Mouse (Mus musculus) heart, embryonic 11.5 days (tissue): ENCODE data around the gene BC048671. TPM values are rescaled to one million over a fixed set of nuclear protein-coding genes. Genes with fewer than 3 reads are reported as not detected.

Experiments used
- ATAC-seq: fragments of 200-750 bp; cut with Nextera tagmentation; replicated peaks from 2 replicates; pipeline ENCODE4 v1.8.0; 2017; ENCODE audit warnings: moderate library complexity; ENCODE audit not compliant: insufficient number of reproducible peaks, low FRiP score, low TSS enrichment
- H3K27ac ChIP-seq: fragments of 300-500 bp; sonication (generic); 2 replicates; pipeline ENCODE4 v1.5.1; 2014; ENCODE audit warnings: mild to moderate bottlenecking, low read depth, low read length
- H3K27me3 ChIP-seq: fragments of 300-500 bp; sonication (generic); 2 replicates; pipeline ENCODE4 v1.6.1; 2014; ENCODE audit warnings: mild to moderate bottlenecking, low read length, mixed read lengths; ENCODE audit not compliant: control insufficient read depth, insufficient read depth
- H3K36me3 ChIP-seq: fragments of 300-500 bp; sonication (generic); 2 replicates; pipeline ENCODE4 v1.6.1; 2014; ENCODE audit warnings: mild to moderate bottlenecking, low read length, moderate library complexity, mixed read lengths; ENCODE audit not compliant: control insufficient read depth, insufficient read depth
- H3K4me1 ChIP-seq: fragments of 300-500 bp; sonication (generic); 2 replicates; pipeline ENCODE4 v1.6.1; 2014; ENCODE audit warnings: low read length; ENCODE audit not compliant: control insufficient read depth, insufficient read depth
- H3K4me2 ChIP-seq: fragments of 300-500 bp; sonication (generic); 2 replicates; pipeline ENCODE4 v1.6.1; 2014; ENCODE audit warnings: mild to moderate bottlenecking, moderate library complexity
- H3K4me3 ChIP-seq: fragments of 300-500 bp; sonication (generic); 2 replicates; pipeline ENCODE4 v1.5.1; 2014; ENCODE audit warnings: low read depth, low read length
- H3K9ac ChIP-seq: fragments of 300-500 bp; sonication (generic); 2 replicates; pipeline ENCODE4 v1.6.1; 2014; ENCODE audit warnings: mild to moderate bottlenecking, low read depth, low read length, moderate library complexity
- H3K9me3 ChIP-seq: fragments of 300-500 bp; sonication (generic); replicated peaks from 2 replicates; pipeline ENCODE4 v1.6.1; 2016; ENCODE audit warnings: low read length; ENCODE audit not compliant: control insufficient read depth
- WGBS: fragments of 180-500 bp; shearing (Covaris S2); extraction: QIAGEN DNeasy Blood & Tissue Kit; methylation state at CpG from one replicate; pipeline ENCODE4 v1.1.7; 2014; ENCODE audit not compliant: insufficient replicate concordance; 5-methylcytosine and 5-hydroxymethylcytosine counted together
- polyA plus RNA-seq: library from polyadenylated mRNA; unstranded; fragments of >200 nt; fragmentation: Nextera tagmentation; extraction: Ambion mirVana; gene quantifications from 2 replicates; pipeline ENCODE4 v1.2.1, GENCODE M21; 2014

Gene BC048671
- not detected in 2 replicates for polyA plus RNA-seq

DNA sequence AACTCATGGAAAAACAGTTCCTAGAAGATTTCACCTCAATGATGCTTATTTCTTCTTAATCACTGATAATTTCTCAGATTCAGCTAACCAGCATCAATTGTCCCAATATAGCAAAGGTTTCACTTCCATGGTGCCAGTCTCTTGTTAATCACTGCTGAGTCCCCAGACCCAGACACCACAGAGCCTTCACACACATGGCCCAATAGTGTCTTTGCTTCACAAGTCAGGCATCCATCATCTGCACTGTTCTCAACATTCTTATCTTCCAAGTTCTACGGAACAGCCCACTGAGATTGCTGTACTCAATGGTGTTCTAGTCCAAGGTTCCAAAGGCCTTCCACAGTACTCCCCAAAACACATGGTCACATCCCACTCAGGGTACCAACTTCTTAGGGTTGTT lies at the start of gene BC048671:
BC048671 (plus strand) TSS at position 301 of the 400 bp plus-strand sequence.
- 71% methylated on average over 1 of the region's 1 CpGs for WGBS
- no peak for ATAC-seq

GRCm38 (mm10) chr6:90288265-90288664 lies 12.8 kb upstream of the BC048671 start:
- H3K4me2 ChIP-seq = no peak overlapping the region
- ATAC-seq = no peak
- H3K9ac ChIP-seq = no peak overlapping the region
- no peaks in the 10 kb centered on the region for H3K27me3 ChIP-seq
- no peaks in the 10 kb centered on the region for H3K36me3 ChIP-seq
- H3K9me3 ChIP-seq = no peaks in the 10 kb centered on the region
- H3K4me3 ChIP-seq = no peak overlapping the region
- H3K27ac ChIP-seq = no peak overlapping the region
- 55% methylated on average over 12 of the region's 12 CpGs for WGBS
- no peaks in the 10 kb centered on the region for H3K4me1 ChIP-seq

More for the DNA sequence above, at the start of gene BC048671:
- Histone ChIP-seq H3K36me3 (no peaks in the 10 kb centered on the region), H3K4me2 (no peak within 1 kb of the TSS), H3K27me3 (no peaks in the 10 kb centered on the region), H3K27ac (no peak within 1 kb of the TSS), H3K9ac (no peak within 1 kb of the TSS), H3K9me3 (no peaks in the 10 kb centered on the region), H3K4me1 (no peaks in the 10 kb centered on the region), H3K4me3 (no peak within 1 kb of the TSS)

GRCm38 (mm10) chr6:90306315-90306975 lies 5.4 kb downstream of the BC048671 start:
- ATAC-seq = no peak
- Histone ChIP-seq H3K4me3 (no peak overlapping the region), H3K27ac (no peak overlapping the region), H3K4me1 (no peaks in the 10 kb centered on the region), H3K9me3 (0 out of 2 replicates have a peak, but pooled peaks cover 3% of the 10 kb centered on the region), H3K27me3 (0 out of 2 replicates have a peak, but pooled peaks cover 3% of the 10 kb centered on the region), H3K4me2 (no peak overlapping the region), H3K36me3 (no peaks in the 10 kb centered on the region), H3K9ac (no peak overlapping the region)
- WGBS = 76% methylated on average over 6 of the region's 6 CpGs

GRCm38 (mm10) chr6:90308839-90309778 lies 8.1 kb downstream of the BC048671 start:
- no peaks in the 10 kb centered on the region for H3K4me1 ChIP-seq
- no peak overlapping the region for H3K4me2 ChIP-seq
- H3K4me3 ChIP-seq = no peak overlapping the region
- H3K9ac ChIP-seq = no peak overlapping the region
- WGBS = 78% methylated on average over 87 of the region's 87 CpGs
- no peaks in the 10 kb centered on the region for H3K36me3 ChIP-seq
- 0 out of 2 replicates have a peak, but pooled peaks cover 3% of the 10 kb centered on the region for H3K27me3 ChIP-seq
- 0 out of 2 replicates have a peak, but pooled peaks cover 3% of the 10 kb centered on the region for H3K9me3 ChIP-seq
- ATAC-seq = no peak
- H3K27ac ChIP-seq = no peak overlapping the region

DNA sequence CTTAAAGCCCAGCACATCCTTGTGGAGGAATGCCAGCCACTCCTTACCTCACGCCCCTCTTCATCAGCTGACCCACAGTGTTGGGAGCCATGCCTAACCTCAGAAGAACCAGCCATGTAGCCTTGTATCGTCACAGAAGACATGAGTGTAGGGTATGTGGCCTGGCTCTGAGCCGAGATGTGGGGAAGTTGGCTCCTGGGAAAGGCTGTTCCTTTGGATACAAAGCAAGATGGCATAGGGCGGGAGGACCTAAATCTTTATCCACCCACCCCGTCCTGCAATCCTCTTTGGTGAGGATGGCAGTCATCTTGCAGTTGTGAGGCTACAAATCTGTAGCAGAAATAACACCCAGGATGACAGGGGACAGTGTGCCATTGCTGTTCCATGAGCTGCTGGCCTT lies 14.9 kb downstream of the BC048671 start:
- Histone ChIP-seq H3K27me3 (no peaks in the 10 kb centered on the region), H3K9me3 (no peaks in the 10 kb centered on the region), H3K4me1 (no peaks in the 10 kb centered on the region), H3K27ac (no peak overlapping the region), H3K9ac (no peak overlapping the region), H3K4me3 (no peak overlapping the region), H3K36me3 (no peaks in the 10 kb centered on the region), H3K4me2 (no peak overlapping the region)
- WGBS = 75% methylated on average over 5 of the region's 5 CpGs
- ATAC-seq = no peak

DNA sequence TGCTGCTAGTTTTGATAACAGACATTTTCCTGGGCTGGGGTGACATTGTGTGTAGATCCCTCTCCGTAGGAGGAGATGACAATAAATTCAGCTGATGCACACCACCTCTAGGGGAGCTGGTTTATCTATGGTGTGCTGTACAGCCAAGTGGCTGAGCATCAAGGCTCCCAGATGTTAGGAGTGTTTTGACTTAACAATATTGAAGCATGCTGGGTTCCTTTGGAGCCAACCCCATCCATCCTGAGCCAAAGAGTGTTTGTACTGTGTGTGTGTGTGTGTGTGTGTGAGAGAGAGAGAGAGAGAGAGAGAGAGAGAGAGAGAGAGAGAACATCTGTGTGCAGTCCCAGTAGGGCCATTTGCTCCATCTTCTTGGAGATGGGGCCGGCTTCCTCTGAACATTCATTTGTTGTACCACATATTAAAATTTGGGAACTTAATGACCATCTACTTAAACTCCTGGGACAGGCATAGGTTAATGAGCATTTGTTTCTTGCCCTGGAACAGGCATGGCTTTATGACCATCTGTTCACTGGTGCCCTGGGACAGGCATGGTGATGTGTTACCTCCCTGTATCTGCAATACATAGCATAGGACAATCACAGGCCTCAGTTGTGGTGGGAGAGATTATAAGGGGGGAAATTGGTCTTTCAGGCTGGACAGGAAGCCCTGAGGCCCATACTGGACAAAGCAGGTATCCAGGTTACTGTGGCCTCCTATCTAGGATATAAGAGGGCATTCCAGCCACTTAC lies 16.7 kb downstream of the BC048671 start:
- H3K4me1 ChIP-seq = no peaks in the 10 kb centered on the region
- no peaks in the 10 kb centered on the region for H3K36me3 ChIP-seq
- H3K27me3 ChIP-seq = no peaks in the 10 kb centered on the region
- H3K4me2 ChIP-seq = no peak overlapping the region
- no peak overlapping the region for H3K9ac ChIP-seq
- no peak overlapping the region for H3K4me3 ChIP-seq
- H3K27ac ChIP-seq = no peak overlapping the region
- no peaks in the 10 kb centered on the region for H3K9me3 ChIP-seq
- ATAC-seq = no peak
- WGBS = 74% methylated on average over 2 of the region's 2 CpGs

DNA sequence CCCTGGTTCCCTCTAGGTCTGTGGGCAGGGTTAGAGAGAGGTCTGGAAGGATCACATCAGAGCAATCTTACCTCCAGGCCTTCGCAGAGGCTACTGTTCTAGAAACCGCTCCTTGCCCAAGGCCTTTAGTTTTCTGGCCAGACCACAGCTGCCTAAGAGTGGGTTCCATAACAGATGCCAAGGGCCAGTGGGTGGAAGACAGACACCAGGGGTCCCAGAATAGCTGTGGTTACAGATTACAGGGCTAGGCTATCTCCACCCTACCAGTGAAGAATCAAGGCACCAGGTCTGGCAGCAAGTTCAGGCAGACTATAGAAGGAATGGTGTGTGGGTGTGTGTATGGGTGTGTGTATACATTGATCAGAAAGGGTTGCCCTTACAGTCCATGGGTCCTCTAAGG lies 18.0 kb downstream of the BC048671 start:
- no peaks in the 10 kb centered on the region for H3K9me3 ChIP-seq
- no peaks in the 10 kb centered on the region for H3K4me1 ChIP-seq
- no peak overlapping the region for H3K4me2 ChIP-seq
- no peak overlapping the region for H3K9ac ChIP-seq
- no peaks in the 10 kb centered on the region for H3K36me3 ChIP-seq
- 89% methylated on average over 2 of the region's 2 CpGs for WGBS
- H3K4me3 ChIP-seq = no peak overlapping the region
- no peak for ATAC-seq
- no peak overlapping the region for H3K27ac ChIP-seq
- H3K27me3 ChIP-seq = peaks cover 2% of the 10 kb centered on the region; the same call in 1 of the 2 replicates

DNA sequence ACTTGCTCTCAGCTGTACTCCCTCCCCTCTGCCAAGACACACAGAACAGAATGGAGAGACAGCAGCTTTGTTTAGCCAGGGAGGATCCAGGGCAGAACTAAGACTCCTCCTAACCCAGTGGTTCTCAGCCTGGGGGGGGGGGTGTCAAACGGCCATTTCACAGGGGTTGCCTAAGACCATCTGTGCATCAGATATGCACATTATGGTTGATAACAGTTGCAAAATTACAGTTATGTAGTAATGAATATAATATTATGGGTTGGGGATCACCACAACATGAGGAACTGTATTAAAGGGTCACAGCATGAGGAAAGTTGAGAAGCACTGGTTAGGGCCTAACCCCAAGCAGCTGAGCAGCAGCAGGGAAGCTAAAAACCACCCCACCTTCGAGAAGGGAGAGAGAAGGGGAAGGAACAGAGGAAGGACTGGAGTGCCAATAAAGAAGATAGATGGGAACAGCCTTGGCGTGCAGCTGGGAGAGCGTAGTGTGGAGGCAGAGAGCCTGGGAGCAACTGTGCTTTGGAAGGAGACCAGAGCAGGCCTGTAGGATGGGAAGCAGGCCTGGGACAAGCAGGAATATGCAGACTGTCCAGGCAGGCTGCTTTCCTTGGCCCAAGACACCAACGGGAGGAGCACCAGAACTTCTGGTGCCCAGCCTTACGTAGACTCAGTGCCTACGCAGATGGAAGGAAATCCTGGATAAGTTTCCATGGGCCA lies 18.6 kb downstream of the BC048671 start:
- WGBS = 67% methylated on average over 7 of the region's 7 CpGs
- Histone ChIP-seq H3K27ac (no peak overlapping the region), H3K4me1 (no peaks in the 10 kb centered on the region), H3K4me3 (no peak overlapping the region), H3K9ac (no peak overlapping the region), H3K9me3 (no peaks in the 10 kb centered on the region), H3K36me3 (no peaks in the 10 kb centered on the region), H3K4me2 (no peak overlapping the region), H3K27me3 (peaks cover 5% of the 10 kb centered on the region; the same call in 1 of the 2 replicates)
- no peak for ATAC-seq
